Mouse (Mus musculus) embryonic fibroblast, embryonic 13.5 days (primary cell): Measurements from ENCODE around the gene Isoc2b.

Experiments
- CTCF ChIP-seq: IDR thresholded peaks from 2 replicates; pipeline ENCODE4 v1.5.1; 2011; ENCODE audit warnings: mild to moderate bottlenecking, control low read depth, low read length, moderate library complexity, borderline replicate concordance; ENCODE audit not compliant: insufficient read depth
- POLR2A ChIP-seq: IDR thresholded peaks from 2 replicates; pipeline ENCODE4 v1.6.1; 2011; ENCODE audit warnings: low read depth, mild to moderate bottlenecking, control low read depth, low read length, moderate library complexity

- TF ChIP-seq CTCF (no peak), POLR2A (peak; percentile 85)
Observed at GRCm38 (mm10) chr7:4865579-4866493, 4.2 kb downstream of the Isoc2b start.
